Mouse (Mus musculus): ENCODE measurements at regions not wholly inside any gene's neighbourhood (a gene's known extent, or its start where the extent isn't known, plus 50 kb on each side); places are given as distances from the start of the nearest gene placed in this dataset.

GRCm38 (mm10) chr13:31249525-31249924, 275.5 kb downstream of the Gm5447 start:
- DNase-seq, result no peak

GRCm38 (mm10) chr13:31254016-31254415, 280.0 kb downstream of the Gm5447 start:
- DNase-seq, result no peak

- DNase-seq, result no peak
Measured at GRCm38 (mm10) chr13:31254744-31255143, 280.7 kb downstream of the Gm5447 start.

GRCm38 (mm10) chr13:31255506-31255905, 281.5 kb downstream of the Gm5447 start:
- DNase-seq, result no peak

- no peak for DNase-seq
Measured at GRCm38 (mm10) chr13:31267865-31268264, 288.1 kb upstream of the Foxq1 start.

- no peak for DNase-seq
Measured at GRCm38 (mm10) chr13:31276005-31276644, 279.8 kb upstream of the Foxq1 start.

GRCm38 (mm10) chr13:31290630-31291029, 265.3 kb upstream of the Foxq1 start:
- no peak for DNase-seq

- no peak for DNase-seq
Measured at GRCm38 (mm10) chr13:31292584-31293387, 263.1 kb upstream of the Foxq1 start.

- DNase-seq, result no peak
Measured at GRCm38 (mm10) chr13:31294011-31294410, 261.9 kb upstream of the Foxq1 start.

- DNase-seq, result no peak
Measured at GRCm38 (mm10) chr13:31303194-31303593, 252.7 kb upstream of the Foxq1 start.

GRCm38 (mm10) chr13:31304286-31304865, 251.6 kb upstream of the Foxq1 start:
- no peak for DNase-seq

GRCm38 (mm10) chr13:31309083-31309621, 246.8 kb upstream of the Foxq1 start:
- no peak for DNase-seq

- DNase-seq, result no peak
Measured at GRCm38 (mm10) chr13:31312772-31313171, 243.2 kb upstream of the Foxq1 start.

GRCm38 (mm10) chr13:31313821-31314220, 242.1 kb upstream of the Foxq1 start:
- no peak for DNase-seq

GRCm38 (mm10) chr13:31317066-31317465, 238.9 kb upstream of the Foxq1 start:
- DNase-seq, result no peak

- DNase-seq, result no peak
Measured at GRCm38 (mm10) chr13:31318008-31318407, 237.9 kb upstream of the Foxq1 start.

- DNase-seq, result no peak
Measured at GRCm38 (mm10) chr13:31321411-31321810, 234.5 kb upstream of the Foxq1 start.

GRCm38 (mm10) chr13:31326269-31326851, 229.6 kb upstream of the Foxq1 start:
- DNase-seq, result no peak

- DNase-seq, result no peak
Measured at GRCm38 (mm10) chr13:31327511-31327951, 228.4 kb upstream of the Foxq1 start.

GRCm38 (mm10) chr13:31328756-31329155, 227.2 kb upstream of the Foxq1 start:
- no peak for DNase-seq

GRCm38 (mm10) chr13:31330731-31331130, 225.2 kb upstream of the Foxq1 start:
- DNase-seq, result no peak

- DNase-seq, result no peak
Measured at GRCm38 (mm10) chr13:31334981-31335380, 221.0 kb upstream of the Foxq1 start.

- DNase-seq, result no peak
Measured at GRCm38 (mm10) chr13:31337631-31338030, 218.3 kb upstream of the Foxq1 start.

Data from thymus, postnatal 4 days (tissue).